Mouse (Mus musculus): ENCODE results near the gene Tfeb. TPM values are rescaled to one million over a fixed set of nuclear protein-coding genes. Genes with fewer than 3 reads are reported as not detected.

Tfeb gene
- polyA plus RNA-seq, 1 experiment from 2014 or later = 9.6 TPM

DNA sequence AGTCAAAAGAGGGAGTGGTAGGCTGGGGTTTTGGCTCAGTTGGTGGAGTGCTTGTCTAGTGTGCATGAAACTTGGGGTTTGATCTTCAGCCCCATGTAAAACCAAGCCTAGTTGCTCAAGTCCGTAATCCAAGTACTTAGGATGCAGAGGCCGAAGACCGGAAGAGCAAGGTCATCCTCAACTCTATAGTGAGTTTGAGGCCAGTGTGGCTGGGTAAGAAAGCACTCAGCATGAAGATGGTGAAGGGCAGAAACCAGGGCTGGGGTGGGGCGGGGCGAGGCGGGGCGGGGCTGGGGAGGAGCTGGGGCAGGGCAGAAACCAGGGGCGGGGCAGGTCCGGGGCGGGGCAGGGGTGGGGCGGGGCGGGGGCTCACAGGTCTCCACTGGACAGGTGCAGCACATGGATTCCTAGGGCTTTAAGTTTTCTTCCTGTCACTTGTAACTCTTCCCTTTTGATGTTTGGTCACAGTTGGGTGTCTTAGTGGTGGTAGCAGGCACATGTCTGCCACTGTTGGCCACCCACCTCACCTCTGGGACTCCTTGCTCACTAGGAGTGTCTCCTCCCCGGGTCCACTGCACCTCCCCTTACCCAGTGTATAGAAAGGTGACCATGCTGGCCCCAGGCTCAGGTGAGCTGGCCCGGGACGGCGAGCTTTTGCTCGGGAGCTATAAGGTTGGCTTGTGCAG is 30.8 kb downstream of the Tfeb start:
- WGBS = 31% methylated on average over 17 of the region's 17 CpGs
- no peak overlapping the region for H3K27ac ChIP-seq (ENCODE audit: low read depth, low read length)

DNA sequence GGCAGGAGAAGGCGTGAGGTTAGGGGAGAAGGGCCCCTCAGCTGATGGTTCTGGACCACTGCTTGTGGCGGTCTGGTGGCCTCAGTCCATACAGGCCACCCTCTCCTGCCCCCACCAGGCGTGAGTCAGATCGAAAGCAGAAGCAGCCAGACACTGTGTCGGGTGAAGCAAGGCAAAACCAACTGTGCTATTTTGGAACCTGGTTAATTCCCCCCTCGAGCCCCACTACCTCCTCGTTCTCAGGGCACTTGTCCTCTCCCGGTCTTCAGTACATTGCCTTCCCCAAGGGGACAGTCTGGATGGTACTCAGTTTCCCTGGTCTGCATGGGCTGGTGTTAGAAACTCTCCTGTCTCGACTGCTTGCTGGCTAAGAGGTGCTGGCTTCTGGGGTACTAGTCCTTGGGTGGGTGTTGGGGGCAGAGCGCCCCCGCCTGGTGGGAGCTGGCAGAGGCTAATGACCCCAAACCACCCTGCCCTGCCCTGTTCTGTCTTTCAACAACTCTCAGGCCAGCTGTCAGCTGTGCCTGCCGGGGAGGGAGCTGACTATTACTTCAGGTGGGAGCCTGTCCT is 32.0 kb downstream of the Tfeb start:
- DNase-seq (ENCODE audit: low spot score) = peak; percentile 63
- Histone ChIP-seq H3K9me3 (ENCODE audit: control insufficient read depth, low read length) (no peaks in the 10 kb centered on the region), H3K4me2 (peak overlapping the region; percentile 50), H3K27me3 (replicated peaks; ENCODE audit: control insufficient read depth, insufficient read depth, low read length) (0 out of 2 replicates have a peak, but pooled peaks cover 3% of the 10 kb centered on the region), H3K4me1 (replicated peaks; ENCODE audit: control insufficient read depth, insufficient read depth, low read length) (peaks cover 22% of the 10 kb centered on the region), H3K27ac (ENCODE audit: low read depth, low read length) (no peak overlapping the region), H3K36me3 (ENCODE audit: control insufficient read depth, insufficient read depth, low read length) (no peaks in the 10 kb centered on the region), H3K9ac (ENCODE audit: low read depth, low read length) (peak overlapping the region; percentile 20; the same call in 1 of the 2 replicates), H3K4me3 (ENCODE audit: low read depth, low read length) (peak overlapping the region; percentile 5; the same call in 1 of the 2 replicates)
- ATAC-seq (replicated peaks; ENCODE audit: low FRiP score) = peak; percentile 67
- WGBS = 31% methylated on average over 12 of the region's 12 CpGs

More for the DNA sequence above, 30.8 kb downstream of the Tfeb start:
- 0 out of 2 replicates have a peak, but pooled peaks cover 3% of the 10 kb centered on the region for H3K27me3 ChIP-seq (replicated peaks; ENCODE audit: control insufficient read depth, insufficient read depth, low read length)
- peak overlapping the region; percentile 50; the same call in 1 of the 2 replicates for H3K4me2 ChIP-seq
- no peaks in the 10 kb centered on the region for H3K36me3 ChIP-seq (ENCODE audit: control insufficient read depth, insufficient read depth, low read length)
- no peak overlapping the region for H3K4me3 ChIP-seq (ENCODE audit: low read depth, low read length)
- no peaks in the 10 kb centered on the region for H3K9me3 ChIP-seq (ENCODE audit: control insufficient read depth, low read length)
- H3K9ac ChIP-seq (ENCODE audit: low read depth, low read length) = no peak overlapping the region
- peaks cover 27% of the 10 kb centered on the region for H3K4me1 ChIP-seq (replicated peaks; ENCODE audit: control insufficient read depth, insufficient read depth, low read length)
- peak; percentile 30; the same call in 1 of the 2 replicates for ATAC-seq (replicated peaks; ENCODE audit: low FRiP score)
- no peak for DNase-seq (ENCODE audit: low spot score)

GRCm38 (mm10) chr17:47769389-47770299 is 32.8 kb downstream of the Tfeb start:
- H3K27me3 ChIP-seq (replicated peaks; ENCODE audit: control insufficient read depth, insufficient read depth, low read length) = 0 out of 2 replicates have a peak, but pooled peaks cover 3% of the 10 kb centered on the region
- WGBS = 80% methylated on average over 11 of the region's 11 CpGs
- no peak overlapping the region for H3K4me2 ChIP-seq
- H3K4me3 ChIP-seq (ENCODE audit: low read depth, low read length) = no peak overlapping the region
- no peak for DNase-seq (ENCODE audit: low spot score)
- no peak overlapping the region for H3K9ac ChIP-seq (ENCODE audit: low read depth, low read length)
- H3K27ac ChIP-seq (ENCODE audit: low read depth, low read length) = no peak overlapping the region
- H3K36me3 ChIP-seq (ENCODE audit: control insufficient read depth, insufficient read depth, low read length) = no peaks in the 10 kb centered on the region
- peaks cover 22% of the 10 kb centered on the region for H3K4me1 ChIP-seq (replicated peaks; ENCODE audit: control insufficient read depth, insufficient read depth, low read length)
- no peaks in the 10 kb centered on the region for H3K9me3 ChIP-seq (ENCODE audit: control insufficient read depth, low read length)
- no peak for ATAC-seq (replicated peaks; ENCODE audit: low FRiP score)

- Histone ChIP-seq H3K4me1 (replicated peaks; ENCODE audit: control insufficient read depth, insufficient read depth, low read length) (peaks cover 20% of the 10 kb centered on the region), H3K4me2 (no peak overlapping the region), H3K27me3 (replicated peaks; ENCODE audit: control insufficient read depth, insufficient read depth, low read length) (no peaks in the 10 kb centered on the region), H3K9ac (ENCODE audit: low read depth, low read length) (no peak overlapping the region), H3K4me3 (ENCODE audit: low read depth, low read length) (no peak overlapping the region), H3K9me3 (ENCODE audit: control insufficient read depth, low read length) (no peaks in the 10 kb centered on the region), H3K36me3 (ENCODE audit: control insufficient read depth, insufficient read depth, low read length) (no peaks in the 10 kb centered on the region), H3K27ac (ENCODE audit: low read depth, low read length) (no peak overlapping the region)
- ATAC-seq (replicated peaks; ENCODE audit: low FRiP score) (no peak), DNase-seq (ENCODE audit: low spot score) (no peak)
- 64% methylated on average over 6 of the region's 6 CpGs for WGBS
These were observed 36.8 kb downstream of the Tfeb start for GRCm38 (mm10) chr17:47773604-47774003.

GRCm38 (mm10) chr17:47777141-47777540 is 40.3 kb downstream of the Tfeb start:
- peak overlapping the region; percentile 34 for H3K9ac ChIP-seq (ENCODE audit: low read depth, low read length)
- no peaks in the 10 kb centered on the region for H3K27me3 ChIP-seq (replicated peaks; ENCODE audit: control insufficient read depth, insufficient read depth, low read length)
- H3K9me3 ChIP-seq (ENCODE audit: control insufficient read depth, low read length) = no peaks in the 10 kb centered on the region
- H3K27ac ChIP-seq (ENCODE audit: low read depth, low read length) = peak overlapping the region; percentile 52
- ATAC-seq (replicated peaks; ENCODE audit: low FRiP score) = peak; percentile 78
- H3K36me3 ChIP-seq (ENCODE audit: control insufficient read depth, insufficient read depth, low read length) = no peaks in the 10 kb centered on the region
- DNase-seq (ENCODE audit: low spot score) = no peak
- peaks cover 16% of the 10 kb centered on the region for H3K4me1 ChIP-seq (replicated peaks; ENCODE audit: control insufficient read depth, insufficient read depth, low read length)
- peak overlapping the region; percentile 46 for H3K4me2 ChIP-seq
- no peak overlapping the region for H3K4me3 ChIP-seq (ENCODE audit: low read depth, low read length)
- WGBS = 36% methylated on average over 2 of the region's 2 CpGs

DNA sequence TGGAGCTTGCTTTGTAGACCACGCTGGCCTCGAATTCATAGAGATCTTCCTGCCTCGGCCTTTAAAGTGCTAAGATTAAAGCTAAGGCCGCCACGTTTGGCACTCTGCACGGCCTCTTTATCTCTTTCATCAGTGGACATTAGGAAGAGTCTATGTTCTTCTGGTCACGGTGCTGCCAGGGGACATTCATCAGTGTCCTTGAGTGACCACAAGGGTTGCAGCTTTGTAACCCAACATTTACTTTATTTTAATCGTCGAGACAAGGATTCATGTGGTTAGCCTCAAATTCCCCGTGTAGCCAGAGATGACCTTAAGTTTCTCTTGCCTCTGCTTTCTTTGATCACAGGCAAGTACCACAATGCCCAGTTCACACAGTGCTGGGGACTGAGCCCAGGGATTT is 43.6 kb downstream of the Tfeb start:
- no peaks in the 10 kb centered on the region for H3K9me3 ChIP-seq (ENCODE audit: control insufficient read depth, low read length)
- H3K4me3 ChIP-seq (ENCODE audit: low read depth, low read length) = no peak overlapping the region
- ATAC-seq (replicated peaks; ENCODE audit: low FRiP score) (no peak), DNase-seq (ENCODE audit: low spot score) (no peak)
- no peak overlapping the region for H3K4me2 ChIP-seq
- H3K4me1 ChIP-seq (replicated peaks; ENCODE audit: control insufficient read depth, insufficient read depth, low read length) = peaks cover 32% of the 10 kb centered on the region
- H3K27me3 ChIP-seq (replicated peaks; ENCODE audit: control insufficient read depth, insufficient read depth, low read length) = no peaks in the 10 kb centered on the region
- no peak overlapping the region for H3K9ac ChIP-seq (ENCODE audit: low read depth, low read length)
- H3K36me3 ChIP-seq (ENCODE audit: control insufficient read depth, insufficient read depth, low read length) = no peaks in the 10 kb centered on the region
- no peak overlapping the region for H3K27ac ChIP-seq (ENCODE audit: low read depth, low read length)
- WGBS = 60% methylated on average over 10 of the region's 10 CpGs

- 81% methylated on average over 3 of the region's 3 CpGs for WGBS
These were observed 45.7 kb downstream of the Tfeb start for GRCm38 (mm10) chr17:47782486-47782885.

GRCm38 (mm10) chr17:47783445-47784223 is 46.8 kb downstream of the Tfeb start:
- Histone ChIP-seq H3K4me2 (no peak overlapping the region), H3K9ac (ENCODE audit: low read depth, low read length) (no peak overlapping the region), H3K36me3 (ENCODE audit: control insufficient read depth, insufficient read depth, low read length) (no peaks in the 10 kb centered on the region), H3K27ac (ENCODE audit: low read depth, low read length) (no peak overlapping the region), H3K27me3 (replicated peaks; ENCODE audit: control insufficient read depth, insufficient read depth, low read length) (peaks cover 6% of the 10 kb centered on the region; the same call in 1 of the 2 replicates), H3K4me1 (replicated peaks; ENCODE audit: control insufficient read depth, insufficient read depth, low read length) (peaks cover 19% of the 10 kb centered on the region), H3K4me3 (ENCODE audit: low read depth, low read length) (no peak overlapping the region), H3K9me3 (ENCODE audit: control insufficient read depth, low read length) (no peaks in the 10 kb centered on the region)
- 68% methylated on average over 8 of the region's 8 CpGs for WGBS
- ATAC-seq (replicated peaks; ENCODE audit: low FRiP score) = no peak
- DNase-seq (ENCODE audit: low spot score) = no peak

More at GRCm38 (mm10) chr17:47782486-47782885, 45.7 kb downstream of the Tfeb start:
- peaks cover 20% of the 10 kb centered on the region for H3K4me1 ChIP-seq (replicated peaks; ENCODE audit: control insufficient read depth, insufficient read depth, low read length)
- no peak overlapping the region for H3K27ac ChIP-seq (ENCODE audit: low read depth, low read length)
- H3K4me2 ChIP-seq = no peak overlapping the region
- peaks cover 3% of the 10 kb centered on the region; the same call in 1 of the 2 replicates for H3K27me3 ChIP-seq (replicated peaks; ENCODE audit: control insufficient read depth, insufficient read depth, low read length)
- no peak overlapping the region for H3K4me3 ChIP-seq (ENCODE audit: low read depth, low read length)
- H3K36me3 ChIP-seq (ENCODE audit: control insufficient read depth, insufficient read depth, low read length) = no peaks in the 10 kb centered on the region
- H3K9ac ChIP-seq (ENCODE audit: low read depth, low read length) = no peak overlapping the region
- ATAC-seq (replicated peaks; ENCODE audit: low FRiP score) (no peak), DNase-seq (ENCODE audit: low spot score) (no peak)
- H3K9me3 ChIP-seq (ENCODE audit: control insufficient read depth, low read length) = no peaks in the 10 kb centered on the region

Data from liver, embryonic 11.5 days (tissue).